Mouse (Mus musculus): ENCODE measurements around the gene Gm21761. TPM values are rescaled to one million over a fixed set of nuclear protein-coding genes. Genes with fewer than 3 reads are reported as not detected.
"Not testable (repeated sequence)": the region's sequence is repeated elsewhere in the genome, so short reads cannot be mapped to it uniquely, and the experiment has no call there.

The Gm21761 gene
- polyA plus RNA-seq, 1 experiment from 2014 or later = not detected

GRCm38 (mm10) chr13:119894685-119895084 is 34.4 kb downstream of the Gm21761 start, which contains the start of gene Tcstv1:
Gene Tcstv1, minus strand, starts transcription at chr13:119894785.
- 73% methylated on average over 3 of the region's 3 CpGs for WGBS
- not testable (repeated sequence) for H3K27ac ChIP-seq; H3K36me3 ChIP-seq; DNase-seq (ENCODE audit: low spot score); H3K4me1 ChIP-seq; H3K27me3 ChIP-seq (ENCODE audit: insufficient read depth, poor library complexity, severe bottlenecking); H3K4me3 ChIP-seq; H3K9me3 ChIP-seq

- H3K27ac ChIP-seq; DNase-seq (ENCODE audit: low spot score); H3K36me3 ChIP-seq; H3K9me3 ChIP-seq; H3K4me1 ChIP-seq; H3K4me3 ChIP-seq; H3K27me3 ChIP-seq (ENCODE audit: insufficient read depth, poor library complexity, severe bottlenecking): not testable (repeated sequence)
- WGBS = 44% methylated on average over 4 of the region's 4 CpGs
These were observed 42.2 kb downstream of the Gm21761 start for GRCm38 (mm10) chr13:119886896-119887295.

GRCm38 (mm10) chr13:119864395-119864999 is 64.6 kb downstream of the Gm21761 start:
- not testable (repeated sequence) for H3K9me3 ChIP-seq; H3K27me3 ChIP-seq (ENCODE audit: insufficient read depth, poor library complexity, severe bottlenecking); H3K27ac ChIP-seq; H3K36me3 ChIP-seq; H3K4me3 ChIP-seq; H3K4me1 ChIP-seq; DNase-seq (ENCODE audit: low spot score)
- WGBS = 68% methylated on average over 6 of the region's 7 CpGs

GRCm38 (mm10) chr13:119862399-119862798 is 66.7 kb downstream of the Gm21761 start:
- not testable (repeated sequence) for DNase-seq (ENCODE audit: low spot score); H3K4me1 ChIP-seq; H3K27me3 ChIP-seq (ENCODE audit: insufficient read depth, poor library complexity, severe bottlenecking); H3K4me3 ChIP-seq; H3K36me3 ChIP-seq; H3K9me3 ChIP-seq; H3K27ac ChIP-seq
- WGBS = no CpG with 5 or more reads among the region's 6 CpGs

Other genes starting within 250 kb of the Gm21761 start
- 141 and 143 TPM in 2 replicates for gene Hmgcs1, start 238.9 kb downstream of the Gm21761 start, polyA plus RNA-seq (2016; fragmentation: Nextera tagmentation; extraction: Ambion mirVana)
- 0.43 and 0.57 TPM in 2 replicates for gene Nim1k, start 173.4 kb downstream of the Gm21761 start, polyA plus RNA-seq (2016; fragmentation: Nextera tagmentation; extraction: Ambion mirVana)
- gene Zfp131, start 138.4 kb downstream of the Gm21761 start, polyA plus RNA-seq (2016; fragmentation: Nextera tagmentation; extraction: Ambion mirVana) = 23.5 and 29.8 TPM in 2 replicates
- gene AF067063, start 99.1 kb downstream of the Gm21761 start, polyA plus RNA-seq (2016; fragmentation: Nextera tagmentation; extraction: Ambion mirVana) = not detected in 2 replicates
- gene D13Ertd608e, start 93.3 kb downstream of the Gm21761 start, polyA plus RNA-seq (2016; fragmentation: Nextera tagmentation; extraction: Ambion mirVana) = not detected in 2 replicates
- not detected in 2 replicates for gene Tcstv1, start 34.5 kb downstream of the Gm21761 start, polyA plus RNA-seq (2016; fragmentation: Nextera tagmentation; extraction: Ambion mirVana)
- gene B020031M17Rik, start 21.5 kb upstream of the Gm21761 start, polyA plus RNA-seq (2016; fragmentation: Nextera tagmentation; extraction: Ambion mirVana) = not detected in 2 replicates
- not detected in 2 replicates for gene Gm36079, start 97.7 kb upstream of the Gm21761 start, polyA plus RNA-seq (2016; fragmentation: Nextera tagmentation; extraction: Ambion mirVana)
- gene Gm21188, start 122.9 kb upstream of the Gm21761 start, polyA plus RNA-seq (2016; fragmentation: Nextera tagmentation; extraction: Ambion mirVana) = not detected in 2 replicates
- not detected in 2 replicates for gene Gm20767, start 211.0 kb upstream of the Gm21761 start, polyA plus RNA-seq (2016; fragmentation: Nextera tagmentation; extraction: Ambion mirVana)
- gene Gm21818, start 243.2 kb upstream of the Gm21761 start, polyA plus RNA-seq (2016; fragmentation: Nextera tagmentation; extraction: Ambion mirVana) = not detected in 2 replicates